Mouse (Mus musculus): ENCODE results near the gene Exosc10.

The Exosc10 gene

DNA sequence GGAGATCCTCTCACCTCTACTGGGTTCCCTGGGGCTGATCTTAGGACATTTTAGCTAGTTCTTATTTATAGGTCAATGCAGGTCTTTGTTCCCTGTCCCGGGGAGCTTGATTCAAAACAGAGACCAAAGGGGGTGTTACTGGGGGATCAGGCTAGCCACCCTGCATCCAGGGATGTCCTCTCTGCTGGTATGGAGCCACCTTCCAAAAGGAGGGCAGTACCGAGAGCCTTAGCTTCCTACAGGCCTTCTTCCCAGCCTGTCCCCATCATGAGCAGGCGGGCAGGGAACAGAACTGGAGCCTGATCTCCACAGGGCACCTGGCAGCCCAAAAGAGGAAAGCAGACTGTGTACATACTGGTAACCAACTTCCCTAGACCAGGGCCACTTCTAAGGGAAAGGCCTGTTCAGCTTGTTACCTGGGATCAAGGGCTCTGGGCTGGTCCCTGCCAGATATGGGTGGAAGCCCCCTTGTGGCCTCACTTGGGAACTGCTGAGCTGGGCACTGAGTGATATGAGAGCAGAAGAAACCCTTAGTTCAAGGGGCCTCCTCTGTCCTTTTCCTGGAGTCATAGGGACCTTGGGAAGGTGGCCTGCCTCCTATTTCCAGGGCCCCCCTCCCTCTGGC lies 46.4 kb downstream of the Exosc10 start:
- in situ Hi-C loops (cut with MboI, MseI), result no loop called here

DNA sequence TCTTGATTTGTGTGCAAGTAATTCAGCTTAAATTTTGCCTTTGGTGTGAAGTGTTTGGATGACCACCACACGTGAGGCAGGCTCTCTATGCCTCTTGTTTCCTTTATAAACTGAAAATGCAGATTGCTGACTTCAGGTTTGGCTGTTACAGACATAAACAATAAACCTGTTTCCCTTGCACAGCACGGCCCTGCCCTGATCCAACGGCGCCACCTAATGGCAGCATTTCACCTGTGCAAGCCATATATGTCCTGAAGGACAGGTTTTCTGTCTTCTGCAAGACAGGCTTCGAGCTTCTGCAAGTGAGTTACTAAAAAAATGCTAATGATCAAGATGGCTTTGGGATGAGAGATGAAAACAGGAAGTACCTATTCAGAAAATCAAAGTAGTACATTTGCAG lies 49.5 kb downstream of the Exosc10 start:
- in situ Hi-C loops (cut with MboI, MseI), result no loop called here

DNA sequence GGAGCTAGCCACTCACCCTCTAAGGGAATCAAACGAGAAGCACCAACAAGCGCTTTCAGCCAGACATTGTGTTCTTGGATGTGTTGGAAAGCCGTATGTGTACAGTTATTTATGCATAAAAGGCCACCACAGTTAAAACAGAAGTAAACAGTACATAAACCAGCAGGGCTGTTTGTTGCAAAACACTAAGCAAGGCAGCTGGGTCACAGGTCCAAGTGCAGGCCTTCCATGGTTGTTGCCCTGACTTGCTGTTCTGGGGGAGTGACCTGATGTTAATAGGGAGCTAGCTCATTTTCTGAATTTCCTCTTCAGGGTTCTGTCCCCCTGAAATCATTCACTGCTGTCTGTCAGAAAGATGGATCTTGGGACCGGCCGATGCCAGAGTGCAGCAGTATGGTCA lies 51.6 kb downstream of the Exosc10 start:
- in situ Hi-C loops (cut with MboI, MseI), result no loop called here

DNA sequence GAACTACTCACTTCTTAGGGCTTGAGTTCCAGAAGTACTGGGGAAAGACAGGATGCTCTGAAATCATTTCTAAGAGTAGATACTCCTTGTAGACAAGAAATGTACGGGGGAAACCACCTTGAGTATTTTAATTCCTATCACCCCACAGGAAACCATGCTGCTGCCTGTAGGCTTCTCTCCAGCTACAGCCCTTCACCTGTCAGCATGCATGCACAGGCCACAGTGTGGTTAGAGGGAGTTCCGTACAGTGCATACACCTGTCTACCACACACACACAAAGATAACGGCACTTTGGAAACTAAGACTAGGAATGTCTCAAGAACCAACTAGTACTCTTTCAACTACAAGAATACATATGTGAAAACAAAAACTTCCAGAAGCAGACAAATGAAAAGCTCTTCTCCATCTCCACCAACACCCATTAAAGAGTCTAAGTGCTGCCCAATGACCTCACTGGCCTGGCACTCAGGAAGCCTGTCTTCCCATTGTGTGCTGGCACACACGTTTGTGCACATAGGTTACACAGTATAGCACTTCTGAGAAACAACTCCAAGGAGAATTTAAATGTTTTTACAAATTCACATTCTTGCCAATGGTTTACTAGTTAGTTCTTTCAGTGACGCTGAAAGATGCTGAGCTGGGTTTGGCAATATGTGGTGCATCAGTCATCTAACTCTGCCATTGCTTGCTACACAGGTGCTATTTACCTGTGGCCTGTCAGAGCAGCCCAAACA lies 52.6 kb downstream of the Exosc10 start:
- in situ Hi-C loops (cut with MboI, MseI), result no loop called here

DNA sequence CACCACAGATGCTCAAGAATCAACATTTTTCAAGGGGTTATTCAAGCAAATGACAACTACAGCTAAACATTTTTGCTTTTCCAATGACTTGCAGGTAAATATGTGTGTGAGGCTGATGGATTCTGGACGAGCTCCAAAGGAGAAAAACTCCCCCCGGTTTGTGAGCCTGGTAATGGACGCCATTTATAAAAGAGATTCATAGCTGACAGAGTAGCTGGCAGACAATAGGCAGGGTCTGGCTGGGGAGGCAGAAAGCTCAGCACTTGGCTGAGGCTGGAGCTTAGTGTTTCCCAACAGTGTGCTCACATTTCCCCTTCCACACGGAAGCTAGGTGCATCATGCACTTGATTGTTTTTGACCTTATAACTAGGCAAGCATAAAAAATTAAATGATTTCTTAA lies 54.3 kb downstream of the Exosc10 start:
- in situ Hi-C loops (cut with MboI, MseI), result no loop called here

DNA sequence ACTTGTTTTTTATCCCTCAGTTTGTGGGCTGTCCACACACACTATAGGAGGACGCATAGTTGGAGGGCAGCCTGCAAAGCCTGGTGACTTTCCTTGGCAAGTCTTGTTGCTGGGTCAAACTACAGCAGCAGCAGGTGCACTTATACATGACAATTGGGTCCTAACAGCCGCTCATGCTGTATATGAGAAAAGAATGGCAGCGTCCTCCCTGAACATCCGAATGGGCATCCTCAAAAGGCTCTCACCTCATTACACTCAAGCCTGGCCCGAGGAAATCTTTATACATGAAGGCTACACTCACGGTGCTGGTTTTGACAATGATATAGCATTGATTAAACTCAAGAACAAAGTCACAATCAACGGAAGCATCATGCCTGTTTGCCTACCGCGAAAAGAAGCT lies 55.5 kb downstream of the Exosc10 start:
- in situ Hi-C loops (cut with MboI, MseI), result no loop called here

DNA sequence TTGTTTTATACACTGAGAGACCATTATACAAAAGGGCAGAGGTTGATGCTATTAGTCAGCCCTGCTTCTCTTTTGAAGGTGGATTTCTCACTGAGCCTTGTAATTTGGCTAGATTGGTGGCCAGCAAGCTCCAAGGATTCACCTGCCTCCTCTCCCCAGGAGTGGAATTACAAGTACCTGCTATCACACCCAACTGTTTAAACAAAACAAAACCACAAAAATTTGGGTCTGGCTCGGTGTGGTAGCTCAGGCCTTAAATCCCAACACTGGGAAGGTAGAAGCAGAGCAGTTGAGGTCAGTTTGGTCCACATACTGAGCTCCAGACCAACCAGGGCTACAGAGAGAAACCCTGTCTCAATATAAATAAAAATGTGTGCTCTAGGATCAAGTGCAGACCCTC lies 61.6 kb downstream of the Exosc10 start:
- in situ Hi-C loops (cut with MboI, MseI), result no loop called here

DNA sequence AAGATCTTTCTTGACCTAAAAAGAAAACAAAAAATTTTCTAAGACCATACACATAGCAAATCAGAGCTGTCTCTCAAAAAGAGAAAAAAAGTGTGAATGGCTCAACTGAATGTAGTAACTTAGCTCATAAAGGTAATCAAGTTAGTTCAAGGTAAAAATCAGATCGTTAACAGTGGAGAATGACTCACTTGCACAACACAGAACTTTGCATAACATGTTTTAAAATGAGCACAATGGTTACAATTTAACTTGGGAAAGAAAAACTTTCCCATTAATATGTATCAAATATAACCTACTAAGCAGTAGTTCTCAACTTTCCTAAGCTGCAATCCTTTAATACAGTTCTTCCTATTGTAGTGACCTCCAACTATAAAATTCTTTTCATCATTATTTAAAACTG lies 62.5 kb downstream of the Exosc10 start:
- in situ Hi-C loops (cut with MboI, MseI), result no loop called here

DNA sequence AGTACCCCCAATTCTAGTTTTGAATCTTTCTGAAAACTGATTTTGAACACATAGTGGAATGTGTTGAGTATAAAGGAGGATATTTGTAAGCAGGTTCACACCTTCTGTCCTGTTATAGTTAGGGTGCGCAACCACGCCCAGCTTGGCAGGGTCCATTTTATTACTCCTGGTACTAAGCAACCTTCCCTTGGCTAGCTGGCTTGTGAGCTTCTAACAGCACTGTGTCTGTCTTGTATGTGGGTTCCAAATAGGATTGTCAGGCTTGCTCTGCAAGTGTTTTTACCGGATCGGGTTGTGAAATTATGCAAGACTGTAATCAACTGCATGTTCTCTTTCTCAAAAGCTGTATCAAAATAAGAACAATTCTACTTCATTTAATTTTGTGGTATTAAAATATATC lies 64.3 kb downstream of the Exosc10 start:
- in situ Hi-C loops (cut with MboI, MseI), result no loop called here

DNA sequence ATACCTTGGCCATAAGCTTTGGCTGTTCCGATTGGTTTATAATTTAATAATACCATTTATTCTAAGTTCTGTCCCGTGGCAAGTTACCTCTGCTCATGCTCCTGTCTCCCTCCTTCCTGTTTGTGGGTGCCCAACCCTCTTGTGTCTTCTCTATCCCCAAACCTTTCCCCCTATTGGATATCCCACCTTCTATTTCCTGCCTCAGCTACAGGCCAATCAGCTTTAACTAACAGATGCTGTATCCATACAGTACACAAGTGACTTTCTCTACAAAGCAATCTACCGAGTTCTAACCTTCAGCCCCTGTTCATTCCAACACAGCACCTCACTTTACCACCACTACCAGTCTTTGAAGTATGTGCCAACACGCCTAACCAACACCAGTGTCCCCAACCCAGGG lies 65.4 kb downstream of the Exosc10 start:
- in situ Hi-C loops (cut with MboI, MseI), result no loop called here

DNA sequence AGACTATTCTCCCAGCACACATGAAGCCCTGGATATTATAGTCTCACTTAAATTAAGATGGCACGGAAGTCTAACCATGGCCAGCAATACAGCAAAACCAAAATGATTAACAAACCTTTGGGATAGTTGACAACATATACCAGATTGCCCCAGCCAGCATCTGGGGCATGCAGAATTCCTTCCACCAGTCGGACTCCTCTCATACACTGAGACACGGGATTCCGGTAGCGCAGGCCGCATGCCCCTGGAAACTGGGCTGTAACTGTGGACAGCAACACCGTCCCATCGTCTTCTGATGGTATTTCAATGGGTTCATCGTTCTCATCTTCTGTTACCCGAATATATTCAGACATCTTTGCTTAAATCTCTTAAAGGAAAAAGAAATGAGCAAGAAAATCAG lies 66.8 kb downstream of the Exosc10 start:
- in situ Hi-C loops (cut with MboI, MseI), result no loop called here

DNA sequence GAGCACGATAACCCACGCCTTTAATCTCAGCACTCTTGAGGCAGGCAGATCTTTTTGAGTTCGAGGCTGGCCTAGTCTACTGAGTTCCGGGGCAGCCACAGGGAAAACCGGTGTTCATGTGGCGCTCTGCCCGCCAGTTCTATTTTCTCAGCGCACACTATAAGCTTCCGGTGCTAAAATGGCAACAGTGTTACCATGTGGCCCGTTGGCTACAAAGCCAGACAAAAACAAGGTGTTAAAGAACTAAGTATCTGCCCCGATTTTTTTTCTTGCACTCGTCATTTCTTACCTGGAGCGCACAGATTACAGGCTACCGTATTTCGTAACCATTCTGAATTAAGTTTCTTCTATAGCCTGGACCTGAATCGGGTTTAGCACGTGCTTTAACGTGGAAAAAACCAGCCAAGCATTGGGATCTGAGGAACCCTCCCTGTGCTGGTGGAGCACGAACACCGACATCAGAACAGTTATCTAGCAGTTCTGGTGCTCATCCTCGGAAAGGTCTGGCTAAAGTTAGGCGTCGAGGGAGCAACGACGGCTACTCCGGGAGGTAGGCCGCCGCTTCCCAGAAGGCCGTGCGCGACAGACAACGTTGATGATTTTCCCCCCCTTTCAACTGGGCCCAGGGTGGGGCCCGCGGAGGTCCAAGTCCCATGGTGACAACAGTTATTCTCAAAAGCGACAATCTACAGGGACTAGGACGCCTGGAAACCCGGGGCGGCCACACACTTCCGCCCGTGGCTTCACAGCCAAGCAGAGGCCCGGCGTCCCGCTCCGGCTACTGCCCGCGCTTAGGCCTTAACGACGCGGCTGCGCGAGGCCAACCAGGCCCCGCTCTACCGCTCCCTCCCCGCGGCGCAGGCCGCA lies 67.8 kb downstream of the Exosc10 start:
- in situ Hi-C loops (cut with MboI, MseI), result no loop called here

DNA sequence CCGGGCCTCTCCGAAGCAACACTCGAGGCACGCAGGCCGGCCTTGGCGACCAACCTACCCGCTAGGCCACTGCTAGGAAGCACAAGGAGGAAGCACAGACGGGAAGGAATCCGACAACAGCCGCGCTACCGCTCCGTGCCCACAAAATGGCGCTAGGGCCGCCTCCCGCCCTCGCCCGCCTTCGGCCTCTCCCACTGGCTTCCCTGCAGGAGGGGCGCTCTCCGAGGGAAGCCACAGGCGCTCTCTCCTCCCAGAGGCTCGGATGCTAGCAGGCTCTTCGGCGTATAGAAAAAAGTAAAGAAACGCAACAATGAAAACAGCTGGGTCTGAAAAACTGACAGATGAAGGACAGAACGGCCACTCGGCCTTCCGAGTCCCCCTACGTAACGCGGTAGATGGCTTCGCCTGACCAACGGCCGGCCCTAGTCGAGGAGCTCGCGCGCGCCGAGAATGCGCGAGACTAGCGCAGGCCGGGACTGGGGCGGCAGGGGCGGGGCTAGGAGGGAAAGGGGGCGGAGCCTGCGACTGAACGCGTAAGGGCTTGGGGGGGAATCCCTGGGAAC lies 68.5 kb downstream of the Exosc10 start, which contains the start of gene Tardbp:
Gene Tardbp (minus strand): TSS at position 397 of the 563 bp plus-strand sequence.
- in situ Hi-C loops (cut with MboI, MseI), result no loop called here

DNA sequence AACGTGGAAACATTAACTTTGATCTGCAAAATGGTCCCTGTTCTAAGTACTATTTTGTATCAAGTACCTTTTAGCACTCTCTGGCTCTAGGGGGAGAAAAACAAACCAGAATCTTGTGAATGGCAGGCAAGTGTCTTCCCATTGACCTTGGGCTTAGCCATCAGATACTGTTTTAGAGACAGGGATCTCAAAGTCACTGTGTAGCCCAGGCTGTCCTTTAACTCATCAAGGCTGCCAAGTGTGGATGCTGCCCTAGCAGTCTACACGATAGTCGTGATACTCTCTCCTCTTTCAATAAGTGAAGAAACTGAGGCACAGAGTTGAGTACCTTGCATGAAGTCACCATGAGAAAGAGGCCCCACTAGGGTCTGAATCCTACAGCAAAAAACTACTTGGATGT lies 69.0 kb downstream of the Exosc10 start:
- in situ Hi-C loops (cut with MboI, MseI), result no loop called here

Data from regulatory T cell (primary cell).